Mouse (Mus musculus): ENCODE results near the gene 5830473C10Rik.

The 5830473C10Rik gene

GRCm38 (mm10) chr5:90628530-90628929 lies 67.6 kb downstream of the 5830473C10Rik start:
- in situ Hi-C loops (cut with MboI; ENCODE audit: low pct_unique_long_range_greater_than_20kb in 1 of 2, low sequenced_read_pairs in 2 of 2, unreplicated experiment in 1 of 2) = no loop called here

GRCm38 (mm10) chr5:90634885-90635284 lies 74.0 kb downstream of the 5830473C10Rik start:
- in situ Hi-C loops (cut with MboI; ENCODE audit: low pct_unique_long_range_greater_than_20kb in 1 of 2, low sequenced_read_pairs in 2 of 2, unreplicated experiment in 1 of 2) = no loop called here

- in situ Hi-C loops (cut with MboI; ENCODE audit: low pct_unique_long_range_greater_than_20kb in 1 of 2, low sequenced_read_pairs in 2 of 2, unreplicated experiment in 1 of 2) = no loop called here
Observed at GRCm38 (mm10) chr5:90640286-90641217, 79.6 kb downstream of the 5830473C10Rik start, which contains the start of gene Rassf6. Gene Rassf6 (minus strand): TSS chr5:90640657.

- in situ Hi-C loops (cut with MboI; ENCODE audit: low pct_unique_long_range_greater_than_20kb in 1 of 2, low sequenced_read_pairs in 2 of 2, unreplicated experiment in 1 of 2) = no loop called here
Observed at GRCm38 (mm10) chr5:90641218-90641610, 80.3 kb downstream of the 5830473C10Rik start.

GRCm38 (mm10) chr5:90645579-90645978 lies 84.7 kb downstream of the 5830473C10Rik start:
- in situ Hi-C loops (cut with MboI; ENCODE audit: low pct_unique_long_range_greater_than_20kb in 1 of 2, low sequenced_read_pairs in 2 of 2, unreplicated experiment in 1 of 2) = no loop called here

- in situ Hi-C loops (cut with MboI; ENCODE audit: low pct_unique_long_range_greater_than_20kb in 1 of 2, low sequenced_read_pairs in 2 of 2, unreplicated experiment in 1 of 2) = no loop called here
Observed at GRCm38 (mm10) chr5:90646398-90646797, 85.5 kb downstream of the 5830473C10Rik start.

Data from mouse embryonic stem cell (cell line).